Mouse (Mus musculus) embryonic facial prominence, embryonic 12.5 days (tissue): Measurements from ENCODE around the gene Foxp4. TPM values are rescaled to one million over a fixed set of nuclear protein-coding genes. Genes with fewer than 3 reads are reported as not detected.
"Not testable (repeated sequence)": the region's sequence is repeated elsewhere in the genome, so short reads cannot be mapped to it uniquely, and the experiment has no call there.

Experiments used
- ATAC-seq: fragments of 200-750 bp; cut with Nextera tagmentation; 2 replicates; pipeline ENCODE4 v1.8.0; 2017; ENCODE audit not compliant: insufficient number of reproducible peaks, insufficient read depth, low FRiP score, low TSS enrichment
- H3K27ac ChIP-seq: fragments of 300-500 bp; sonication (generic); 2 replicates; pipeline ENCODE4 v1.5.1; 2016; ENCODE audit warnings: mild to moderate bottlenecking
- H3K27me3 ChIP-seq: fragments of 300-500 bp; sonication (generic); 2 replicates; pipeline ENCODE4 v1.6.1; 2016; ENCODE audit warnings: mild to moderate bottlenecking, moderate library complexity
- H3K36me3 ChIP-seq: fragments of 300-500 bp; sonication (generic); 2 replicates; pipeline ENCODE4 v1.6.1; 2016; ENCODE audit warnings: mild to moderate bottlenecking
- H3K4me1 ChIP-seq: fragments of 300-500 bp; sonication (generic); 2 replicates; pipeline ENCODE4 v1.6.1; 2016
- H3K4me2 ChIP-seq: fragments of 300-500 bp; sonication (generic); replicated peaks from 2 replicates; pipeline ENCODE4 v1.6.1; 2016; ENCODE audit warnings: mild to moderate bottlenecking, moderate library complexity
- H3K4me3 ChIP-seq: fragments of 300-500 bp; sonication (generic); 2 replicates; pipeline ENCODE4 v1.5.1; 2016; ENCODE audit warnings: mild to moderate bottlenecking
- H3K9ac ChIP-seq: fragments of 300-500 bp; sonication (generic); 2 replicates; pipeline ENCODE4 v1.6.1; 2016; ENCODE audit warnings: mild to moderate bottlenecking, moderate library complexity
- H3K9me3 ChIP-seq: fragments of 300-500 bp; sonication (generic); 2 replicates; pipeline ENCODE4 v1.6.1; 2016; ENCODE audit warnings: mild to moderate bottlenecking, moderate library complexity
- WGBS: fragments of 180-500 bp; shearing (Covaris S2); methylation state at CpG from one replicate; pipeline ENCODE4 v1.1.7; 2016; 5-methylcytosine and 5-hydroxymethylcytosine counted together
- polyA plus RNA-seq: library from polyadenylated mRNA; unstranded; fragments of >200 nt; fragmentation: Nextera tagmentation; extraction: Ambion mirVana; gene quantifications from 2 replicates; pipeline ENCODE4 v1.2.1, GENCODE M21; 2016

Foxp4 gene
- polyA plus RNA-seq, 1 experiment from 2014 or later = 51.0 TPM

GRCm38 (mm10) chr17:47872311-47873011 lies 52.0 kb downstream of the Foxp4 start:
- Histone ChIP-seq H3K36me3 (peaks cover 93% of the 10 kb centered on the region), H3K27me3 (no peaks in the 10 kb centered on the region), H3K4me1 (peaks cover 13% of the 10 kb centered on the region), H3K9me3 (no peaks in the 10 kb centered on the region), H3K4me2 (no peak overlapping the region), H3K9ac (no peak overlapping the region), H3K27ac (no peak overlapping the region), H3K4me3 (no peak overlapping the region)
- no peak for ATAC-seq
- 78% methylated on average over 31 of the region's 31 CpGs for WGBS

GRCm38 (mm10) chr17:47869874-47870273 lies 54.6 kb downstream of the Foxp4 start:
- Histone ChIP-seq H3K4me1 (peaks cover 5% of the 10 kb centered on the region; the same call in 1 of the 2 replicates), H3K36me3 (peaks cover 68% of the 10 kb centered on the region), H3K9me3 (no peaks in the 10 kb centered on the region), H3K4me3 (no peak overlapping the region), H3K4me2 (no peak overlapping the region), H3K27ac (no peak overlapping the region), H3K27me3 (no peaks in the 10 kb centered on the region), H3K9ac (no peak overlapping the region)
- no peak for ATAC-seq
- 89% methylated on average over 10 of the region's 10 CpGs for WGBS

GRCm38 (mm10) chr17:47866037-47866436 lies 58.4 kb downstream of the Foxp4 start:
- no peaks in the 10 kb centered on the region for H3K9me3 ChIP-seq
- no peak for ATAC-seq
- peaks cover 12% of the 10 kb centered on the region for H3K4me1 ChIP-seq
- H3K36me3 ChIP-seq = peaks cover 34% of the 10 kb centered on the region
- WGBS = 77% methylated on average over 10 of the region's 10 CpGs
- 0 out of 2 replicates have a peak overlapping the region, but pooled peaks have one; percentile 30 for H3K27ac ChIP-seq
- no peaks in the 10 kb centered on the region for H3K27me3 ChIP-seq
- no peak overlapping the region for H3K4me3 ChIP-seq
- H3K9ac ChIP-seq = no peak overlapping the region
- no peak overlapping the region for H3K4me2 ChIP-seq

GRCm38 (mm10) chr17:47864496-47864895 lies 59.9 kb downstream of the Foxp4 start:
- Histone ChIP-seq H3K4me3 (no peak overlapping the region), H3K36me3 (peaks cover 18% of the 10 kb centered on the region), H3K4me1 (peaks cover 19% of the 10 kb centered on the region), H3K4me2 (peak overlapping the region; percentile 24; the same call in 1 of the 2 replicates), H3K27me3 (no peaks in the 10 kb centered on the region), H3K27ac (no peak overlapping the region; the same call in 1 of the 2 replicates), H3K9ac (no peak overlapping the region), H3K9me3 (no peaks in the 10 kb centered on the region)
- 4% methylated on average over 17 of the region's 17 CpGs for WGBS
- ATAC-seq = peak; percentile 59; the same call in 1 of the 2 replicates

GRCm38 (mm10) chr17:47863437-47863836 lies 61.0 kb downstream of the Foxp4 start:
- Histone ChIP-seq H3K4me2 (no peak overlapping the region), H3K27me3 (no peaks in the 10 kb centered on the region), H3K36me3 (peaks cover 8% of the 10 kb centered on the region), H3K4me3 (no peak overlapping the region), H3K27ac (peak overlapping the region; percentile 69), H3K9me3 (no peaks in the 10 kb centered on the region), H3K9ac (no peak overlapping the region), H3K4me1 (peaks cover 19% of the 10 kb centered on the region)
- no peak for ATAC-seq
- 5% methylated on average over 11 of the region's 11 CpGs for WGBS

- no peak for ATAC-seq
- peaks cover 19% of the 10 kb centered on the region for H3K4me1 ChIP-seq
- H3K4me2 ChIP-seq = no peak overlapping the region
- WGBS = 49% methylated on average over 4 of the region's 4 CpGs
- H3K27me3 ChIP-seq = no peaks in the 10 kb centered on the region
- peaks cover 4% of the 10 kb centered on the region for H3K36me3 ChIP-seq
- H3K4me3 ChIP-seq = no peak overlapping the region
- H3K9me3 ChIP-seq = no peaks in the 10 kb centered on the region
- peak overlapping the region; percentile 69; the same call in 1 of the 2 replicates for H3K27ac ChIP-seq
- H3K9ac ChIP-seq = no peak overlapping the region
Measured at GRCm38 (mm10) chr17:47863023-47863422, 61.4 kb downstream of the Foxp4 start.

- H3K4me3 ChIP-seq = no peak overlapping the region
- ATAC-seq = no peak
- H3K27ac ChIP-seq = no peak overlapping the region
- H3K27me3 ChIP-seq = no peaks in the 10 kb centered on the region
- 0 out of 2 replicates have a peak, but pooled peaks cover 3% of the 10 kb centered on the region for H3K9me3 ChIP-seq
- no peaks in the 10 kb centered on the region for H3K36me3 ChIP-seq
- H3K4me1 ChIP-seq = peaks cover 12% of the 10 kb centered on the region
- 77% methylated on average over 4 of the region's 4 CpGs for WGBS
- H3K4me2 ChIP-seq = no peak overlapping the region
- no peak overlapping the region for H3K9ac ChIP-seq
Measured at GRCm38 (mm10) chr17:47855544-47855943, 68.9 kb downstream of the Foxp4 start.

- no peak overlapping the region for H3K4me3 ChIP-seq
- no peak for ATAC-seq
- H3K4me2 ChIP-seq = no peak overlapping the region
- H3K27ac ChIP-seq = no peak overlapping the region
- no peaks in the 10 kb centered on the region for H3K36me3 ChIP-seq
- H3K9ac ChIP-seq = no peak overlapping the region
- no peaks in the 10 kb centered on the region for H3K27me3 ChIP-seq
- 0 out of 2 replicates have a peak, but pooled peaks cover 3% of the 10 kb centered on the region for H3K9me3 ChIP-seq
- WGBS = 78% methylated on average over 8 of the region's 8 CpGs
- H3K4me1 ChIP-seq = peaks cover 9% of the 10 kb centered on the region; the same call in 1 of the 2 replicates
Measured at GRCm38 (mm10) chr17:47854908-47855307, 69.5 kb downstream of the Foxp4 start.

- H3K4me1 ChIP-seq = peaks cover 12% of the 10 kb centered on the region; the same call in 1 of the 2 replicates
- H3K27me3 ChIP-seq = no peaks in the 10 kb centered on the region
- no peak for ATAC-seq
- H3K4me3 ChIP-seq = no peak overlapping the region
- H3K9me3 ChIP-seq = 0 out of 2 replicates have a peak, but pooled peaks cover 3% of the 10 kb centered on the region
- no peaks in the 10 kb centered on the region for H3K36me3 ChIP-seq
- 78% methylated on average over 4 of the region's 4 CpGs for WGBS
- no peak overlapping the region for H3K9ac ChIP-seq
- H3K27ac ChIP-seq = no peak overlapping the region
- H3K4me2 ChIP-seq = no peak overlapping the region
Measured at GRCm38 (mm10) chr17:47853760-47854159, 70.7 kb downstream of the Foxp4 start.

- 88% methylated on average over 3 of the region's 4 CpGs for WGBS
Measured at GRCm38 (mm10) chr17:47853336-47853735, 71.1 kb downstream of the Foxp4 start.

GRCm38 (mm10) chr17:47851798-47852360 lies 72.6 kb downstream of the Foxp4 start:
- 0 out of 2 replicates have a peak, but pooled peaks have one; percentile 32 for ATAC-seq
- not testable (repeated sequence) for H3K36me3 ChIP-seq, H3K9ac ChIP-seq, H3K9me3 ChIP-seq, H3K27me3 ChIP-seq, H3K27ac ChIP-seq
- Histone ChIP-seq H3K4me1 (peaks cover 12% of the 10 kb centered on the region; the same call in 1 of the 2 replicates), H3K4me3 (peak overlapping the region; percentile 21), H3K4me2 (peak overlapping the region; percentile 49)
- 13% methylated on average over 22 of the region's 22 CpGs for WGBS

More at GRCm38 (mm10) chr17:47853336-47853735, 71.1 kb downstream of the Foxp4 start:
- Histone ChIP-seq H3K27ac (no peak overlapping the region), H3K4me2 (no peak overlapping the region), H3K4me3 (no peak overlapping the region), H3K9me3 (0 out of 2 replicates have a peak, but pooled peaks cover 3% of the 10 kb centered on the region), H3K4me1 (peaks cover 12% of the 10 kb centered on the region; the same call in 1 of the 2 replicates), H3K36me3 (no peaks in the 10 kb centered on the region), H3K27me3 (no peaks in the 10 kb centered on the region), H3K9ac (no peak overlapping the region)
- ATAC-seq = no peak
